Mouse (Mus musculus) megakaryocyte-erythroid progenitor cell, adult 5-6 weeks (primary cell): ENCODE measurements around the gene Ankrd42. TPM values are rescaled to one million over a fixed set of nuclear protein-coding genes. Genes with fewer than 3 reads are reported as not detected.

Source experiments
- ATAC-seq: replicated peaks from 2 replicates; pipeline ENCODE4 v1.8.0; 2016; ENCODE audit warnings: mild to moderate bottlenecking, inconsistent platforms; ENCODE audit not compliant: severe bottlenecking, poor library complexity, low FRiP score, low TSS enrichment
- total RNA-seq, 2 experiments: library from RNA; stranded (forward) in 1 of 2; stranded (reverse) in 1 of 2; fragments of 200-1000, 215-1000 nt in 1 of 2; fragments of >200 nt in 1 of 2; fragmentation: Nextera tagmentation in 1 of 2; gene quantifications; 2 replicates each; pipeline ENCODE4 v1.2.3; 2014 to 2017

The Ankrd42 gene
- total RNA-seq, 2 experiments from 2014 or later: 0.85 to 3.6 TPM

DNA sequence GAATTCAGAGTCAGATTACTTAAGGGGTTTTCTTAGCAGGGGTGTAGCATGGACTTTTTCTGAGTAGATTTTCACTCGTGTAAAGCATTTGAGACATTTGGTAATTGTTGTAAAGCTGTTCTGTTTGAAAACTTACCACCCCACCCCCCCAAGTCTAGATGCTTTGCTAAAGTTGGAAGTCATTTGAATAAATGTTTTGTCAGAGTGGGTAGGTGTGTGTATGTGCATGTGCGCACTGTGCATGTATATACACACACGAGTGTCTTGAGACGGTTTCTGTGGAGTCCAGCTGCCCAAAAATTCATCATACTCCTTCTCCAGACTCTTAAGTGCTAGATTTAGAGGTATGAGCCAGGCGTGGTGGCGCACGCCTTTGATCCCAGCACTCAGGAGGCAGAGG is 53.4 kb downstream of the Ankrd42 start:
- no peak for ATAC-seq

DNA sequence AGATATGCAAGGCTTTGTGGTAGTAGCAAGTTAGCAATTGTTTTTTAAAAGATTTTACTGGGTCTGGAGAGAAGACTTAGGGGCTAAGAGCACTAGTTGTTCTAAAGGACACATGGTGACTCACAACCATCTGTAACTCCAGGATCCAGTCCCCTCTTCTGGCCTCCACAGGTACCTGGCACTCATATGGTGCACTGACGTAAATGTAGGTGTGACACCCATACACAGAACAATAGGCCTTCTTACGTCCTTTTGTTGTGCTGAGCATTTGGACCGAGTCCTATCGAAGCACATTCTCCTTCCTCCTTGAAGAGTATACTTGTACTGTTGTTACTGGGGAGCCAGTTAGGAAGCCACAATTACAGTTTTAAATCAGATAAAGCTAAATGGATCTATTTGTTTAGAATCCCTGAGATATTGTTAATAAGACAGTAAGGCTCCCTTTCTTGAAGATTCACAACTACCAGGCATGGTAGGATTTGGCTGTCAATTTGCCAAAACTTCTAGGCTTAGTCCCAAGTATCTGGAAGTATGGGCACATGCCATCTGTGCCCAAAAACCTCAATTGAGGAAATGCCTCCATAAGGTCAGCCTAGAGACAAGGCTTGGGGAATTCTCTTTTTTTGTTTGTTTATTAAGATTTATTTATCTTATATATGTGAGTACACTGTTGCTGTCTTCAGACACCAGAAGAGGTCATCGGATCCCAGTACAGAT is 56.3 kb downstream of the Ankrd42 start:
- ATAC-seq: no peak

- ATAC-seq: no peak
Measured at GRCm38 (mm10) chr7:92566775-92567174, 70.2 kb downstream of the Ankrd42 start.

- peak; percentile 95 for ATAC-seq
Measured at GRCm38 (mm10) chr7:92560986-92561876, 75.7 kb downstream of the Ankrd42 start, which contains the start of gene Ccdc90b. Ccdc90b (plus strand) TSS chr7:92561149.

- peak; percentile 82 for ATAC-seq
Measured at GRCm38 (mm10) chr7:92558744-92559143, 78.2 kb downstream of the Ankrd42 start.

DNA sequence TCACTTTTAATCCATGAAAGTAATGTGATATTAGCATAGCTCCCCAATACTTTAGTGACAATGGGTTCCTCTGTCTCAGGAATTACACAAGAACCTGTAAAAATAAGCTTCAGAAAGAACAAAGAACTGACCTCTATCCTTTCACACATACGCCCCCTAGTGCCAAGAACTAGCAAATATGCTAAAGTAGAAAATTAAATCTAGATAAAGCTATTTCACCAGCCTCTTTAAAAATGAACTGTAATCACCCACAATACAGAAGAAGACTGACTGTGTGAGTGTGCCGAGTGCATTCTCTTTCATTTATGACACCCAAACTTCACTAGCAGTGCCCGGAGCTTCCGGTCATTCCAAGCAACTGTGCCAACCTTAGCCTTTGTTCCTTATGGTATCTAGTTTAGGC is 86.0 kb downstream of the Ankrd42 start:
- ATAC-seq: peak; percentile 90

GRCm38 (mm10) chr7:92550248-92550989 is 86.5 kb downstream of the Ankrd42 start:
- no peak for ATAC-seq

- ATAC-seq: no peak
Measured at GRCm38 (mm10) chr7:92546763-92547162, 90.2 kb downstream of the Ankrd42 start.

GRCm38 (mm10) chr7:92532351-92533036 is 104.4 kb downstream of the Ankrd42 start:
- ATAC-seq: no peak

Other genes starting within 250 kb of the Ankrd42 start
- 19.8 and 22.7 TPM in 2 replicates for gene Ccdc90b, start 76.0 kb downstream of the Ankrd42 start, total RNA-seq (2014; fragmentation: Nextera tagmentation)
- gene Ccdc90b, start 76.0 kb downstream of the Ankrd42 start, total RNA-seq (2017): 28.7 and 46.2 TPM in 2 replicates
- gene Pcf11, start 32.8 kb upstream of the Ankrd42 start, total RNA-seq (2014; fragmentation: Nextera tagmentation): 57.2 and 68.1 TPM in 2 replicates
- gene Pcf11, start 32.8 kb upstream of the Ankrd42 start, total RNA-seq (2017): 79.8 and 98.4 TPM in 2 replicates
- 0.46 and 0.67 TPM in 2 replicates for gene Rab30, start 104.5 kb upstream of the Ankrd42 start, total RNA-seq (2014; fragmentation: Nextera tagmentation)
- 0.28 and 3.6 TPM in 2 replicates for gene Rab30, start 104.5 kb upstream of the Ankrd42 start, total RNA-seq (2017)
- gene Ddias, start 237.1 kb upstream of the Ankrd42 start, total RNA-seq (2014; fragmentation: Nextera tagmentation): 22.1 and 22.7 TPM in 2 replicates
- gene Ddias, start 237.1 kb upstream of the Ankrd42 start, total RNA-seq (2017): 25.2 and 25.9 TPM in 2 replicates
- gene Prcp, start 237.3 kb upstream of the Ankrd42 start, total RNA-seq (2014; fragmentation: Nextera tagmentation): 66.5 and 85.8 TPM in 2 replicates
- gene Prcp, start 237.3 kb upstream of the Ankrd42 start, total RNA-seq (2017): 44.4 and 50.3 TPM in 2 replicates